Mouse (Mus musculus) liver, postnatal 0 days (tissue): ENCODE data around the gene Spen.

Source experiments
- CTCF ChIP-seq: sonication (generic); IDR thresholded peaks from 2 replicates; pipeline ENCODE4 v1.5.1; 2016; ENCODE audit warnings: antibody characterized with exemption, low read depth
- EP300 ChIP-seq: IDR thresholded peaks from 2 replicates; pipeline ENCODE4 v1.6.1; 2016; ENCODE audit warnings: antibody characterized with exemption, low read depth, mild to moderate bottlenecking

GRCm38 (mm10) chr4:141488670-141489069 lies 49.7 kb downstream of the Spen start:
- peak; percentile 71 for TF ChIP-seq CTCF
- no peak for TF ChIP-seq EP300
